Mouse (Mus musculus) liver, embryonic 14.5 days (tissue): ENCODE data around the gene Tmem117. TPM values are rescaled to one million over a fixed set of nuclear protein-coding genes. Genes with fewer than 3 reads are reported as not detected.

ENCODE experiments used
- ATAC-seq: fragments of 200-750 bp; cut with Nextera tagmentation; 2 replicates; pipeline ENCODE4 v1.8.0; 2017; ENCODE audit warnings: moderate number of reproducible peaks, mild to moderate bottlenecking, moderate library complexity; ENCODE audit not compliant: insufficient read depth
- DNase-seq, 3 experiments: peaks; one replicate each; pipeline ENCODE4 v3.0.0-alpha.2; 2012 to 2013; ENCODE audit warnings: low read depth in 3 of 3, low spot score in 3 of 3
- H3K27ac ChIP-seq: fragments of 300-500 bp; sonication (generic); 2 replicates; pipeline ENCODE4 v1.5.1; 2014; ENCODE audit warnings: moderate library complexity, mild to moderate bottlenecking, control low read depth, inconsistent platforms
- H3K27me3 ChIP-seq: fragments of 300-500 bp; sonication (generic); 2 replicates; pipeline ENCODE4 v1.6.1; 2014; ENCODE audit warnings: mild to moderate bottlenecking, low read length, moderate library complexity; ENCODE audit not compliant: control insufficient read depth, insufficient read depth
- H3K36me3 ChIP-seq: fragments of 300-500 bp; sonication (generic); replicated peaks from 2 replicates; pipeline ENCODE4 v1.6.1; 2014; ENCODE audit warnings: low read depth; ENCODE audit not compliant: control insufficient read depth, insufficient read depth
- H3K4me1 ChIP-seq, 2 experiments: fragments of 200-500 bp in 1 of 2; fragments of 300-500 bp in 1 of 2; sonication (generic) in 1 of 2; replicated peaks; 2 replicates each; pipeline ENCODE4 v1.6.1; 2012 to 2014; ENCODE audit warnings: antibody characterized with exemption in 1 of 2, inconsistent platforms in 1 of 2, low read length in 1 of 2; ENCODE audit not compliant: control insufficient read depth in 2 of 2, insufficient read depth in 2 of 2
- H3K4me2 ChIP-seq: fragments of 300-500 bp; sonication (generic); 2 replicates; pipeline ENCODE4 v1.6.1; 2014; ENCODE audit warnings: low read depth, mild to moderate bottlenecking, control low read depth, moderate library complexity
- H3K4me3 ChIP-seq, 2 experiments: fragments of 200-500 bp in 1 of 2; fragments of 300-500 bp in 1 of 2; sonication (generic) in 1 of 2; 2 replicates each; pipeline ENCODE4 v1.5.1; 2012 to 2014; ENCODE audit warnings: low read depth in 2 of 2, low read length in 2 of 2, mild to moderate bottlenecking in 2 of 2, control low read depth in 1 of 2, inconsistent platforms in 1 of 2, moderate library complexity in 1 of 2; ENCODE audit not compliant: insufficient read depth in 1 of 2
- H3K9ac ChIP-seq: fragments of 300-500 bp; sonication (generic); replicated peaks from 2 replicates; pipeline ENCODE4 v1.6.1; 2014; ENCODE audit warnings: mild to moderate bottlenecking, control low read depth, moderate library complexity
- H3K9me3 ChIP-seq: fragments of 300-500 bp; sonication (generic); 2 replicates; pipeline ENCODE4 v1.6.1; 2016; ENCODE audit warnings: low read length, mixed read lengths; ENCODE audit not compliant: control insufficient read depth
- CTCF ChIP-seq: IDR thresholded peaks from 2 replicates; pipeline ENCODE4 v1.5.1; 2016; ENCODE audit warnings: antibody characterized with exemption, low read depth, control low read depth
- EP300 ChIP-seq: IDR thresholded peaks from 2 replicates; pipeline ENCODE4 v1.6.1; 2016; ENCODE audit warnings: antibody characterized with exemption, low read depth
- WGBS: fragments of 180-500 bp; shearing (Covaris S2); extraction: QIAGEN DNeasy Blood & Tissue Kit; methylation state at CpG from one replicate; pipeline ENCODE4 v1.1.7; 2014; ENCODE audit not compliant: insufficient replicate concordance; 5-methylcytosine and 5-hydroxymethylcytosine counted together
- polyA plus RNA-seq, 2 experiments: library from polyadenylated mRNA; depleted of rRNA in 1 of 2; stranded (reverse) in 1 of 2; unstranded in 1 of 2; fragments of >200 nt; fragmentation: Nextera tagmentation in 1 of 2; extraction: Ambion mirVana in 1 of 2; gene quantifications; 2 replicates each; pipeline versions ENCODE4 v1.2.1 to v1.2.3; 2012 to 2014

The Tmem117 gene
- polyA plus RNA-seq, 2 experiments: not detected

DNA sequence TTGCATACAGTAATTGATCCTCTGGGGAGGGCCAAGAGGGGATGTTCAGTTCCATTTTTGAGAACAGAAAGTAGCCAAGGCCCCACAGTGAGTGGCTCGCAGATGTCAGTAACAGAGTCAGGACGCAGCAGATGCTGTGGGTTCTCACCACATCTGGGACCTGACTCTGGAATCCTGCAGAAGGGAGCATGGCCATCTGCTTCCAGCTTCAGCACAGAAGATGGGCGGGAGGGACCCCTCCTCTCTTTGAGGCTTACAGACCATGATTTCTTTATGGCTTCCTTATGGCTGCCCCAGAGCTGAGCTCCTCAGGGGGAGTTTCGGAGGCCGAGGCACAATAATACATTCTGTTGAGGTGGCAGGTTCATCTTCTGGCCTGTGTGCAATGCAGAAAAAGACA, 182.5 kb downstream of the Tmem117 start:
- Histone ChIP-seq H3K27me3 (no peaks in the 10 kb centered on the region), H3K4me2 (no peak overlapping the region), H3K4me1 (no peaks in the 10 kb centered on the region), H3K9me3 (no peaks in the 10 kb centered on the region), H3K36me3 (no peaks in the 10 kb centered on the region), H3K4me3 (no peak overlapping the region), H3K9ac (no peak overlapping the region), H3K27ac (no peak overlapping the region)
- TF ChIP-seq CTCF (no peak), EP300 (no peak)
- 50% methylated on average over 5 of the region's 5 CpGs for WGBS
- ATAC-seq: no peak
- DNase-seq: no peak

DNA sequence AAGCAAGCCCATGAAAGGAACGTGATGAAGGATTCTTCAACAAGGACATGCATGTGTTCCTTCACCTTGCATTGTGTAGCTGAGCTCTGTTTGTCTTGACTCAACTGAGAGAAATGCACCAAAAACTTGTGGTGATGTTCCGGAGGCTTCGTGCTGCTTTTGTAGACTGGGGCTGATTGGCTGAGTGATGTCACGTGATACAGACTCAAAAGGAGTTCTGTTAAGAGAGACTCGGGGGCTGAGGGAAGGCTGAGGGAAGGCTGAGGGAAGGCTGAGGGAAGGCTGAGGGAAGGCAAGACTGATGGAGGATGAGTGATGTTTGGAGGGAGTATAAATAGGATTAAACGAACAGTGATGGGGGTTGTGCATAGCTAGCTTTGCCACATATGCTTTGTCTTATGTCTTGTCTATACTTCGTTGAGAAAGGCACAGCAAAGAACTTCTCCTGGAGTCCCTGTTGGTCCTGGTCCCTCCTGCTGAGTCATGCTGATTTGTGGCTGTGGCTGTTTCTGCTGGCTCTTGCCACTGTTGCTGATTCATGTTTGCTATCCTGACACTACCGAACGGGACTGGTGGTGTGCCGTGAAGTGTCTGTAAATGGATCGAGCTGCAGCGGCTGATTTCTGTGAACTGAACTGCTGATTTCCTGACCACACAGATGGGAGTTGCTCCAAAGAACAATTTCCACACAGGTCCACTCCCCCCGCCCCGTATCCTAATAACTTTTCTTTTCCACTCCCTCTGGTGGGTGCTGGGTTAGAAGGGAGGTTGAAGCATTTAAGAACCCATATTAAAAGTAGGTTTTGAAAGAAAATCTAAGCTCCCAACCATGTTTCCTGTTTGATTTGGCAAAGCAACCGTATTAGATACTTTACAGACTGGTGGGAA, 185.4 kb downstream of the Tmem117 start:
- no peak for DNase-seq
- no peaks in the 10 kb centered on the region for H3K36me3 ChIP-seq
- no peak for ATAC-seq
- no peak overlapping the region for H3K9ac ChIP-seq
- H3K4me1 ChIP-seq: no peaks in the 10 kb centered on the region
- H3K9me3 ChIP-seq: no peaks in the 10 kb centered on the region
- WGBS: 70% methylated on average over 15 of the region's 15 CpGs
- H3K27me3 ChIP-seq: no peaks in the 10 kb centered on the region
- H3K27ac ChIP-seq: no peak overlapping the region
- no peak for TF ChIP-seq EP300
- no peak for TF ChIP-seq CTCF
- H3K4me2 ChIP-seq: no peak overlapping the region
- H3K4me3 ChIP-seq: no peak overlapping the region

DNA sequence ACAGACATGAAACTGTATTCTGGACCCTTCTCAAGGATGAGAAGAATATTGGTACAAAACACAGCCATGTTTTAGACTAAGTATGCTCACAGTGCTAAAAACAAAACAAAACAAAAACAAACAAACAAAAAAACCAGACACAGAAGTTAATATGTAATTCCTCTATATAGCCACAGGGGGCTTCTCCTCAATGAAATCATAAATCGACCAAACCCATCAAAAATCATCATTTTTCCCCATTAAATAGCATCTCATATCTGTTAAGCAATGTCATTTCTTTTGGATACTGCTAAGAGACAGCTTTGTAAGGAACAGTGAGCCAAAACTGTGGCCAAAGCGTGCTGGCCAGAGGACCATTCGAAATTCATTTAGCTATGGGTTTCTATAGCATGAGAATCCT, 206.6 kb downstream of the Tmem117 start:
- Histone ChIP-seq H3K27ac (no peak overlapping the region), H3K9ac (no peak overlapping the region), H3K9me3 (no peaks in the 10 kb centered on the region), H3K4me3 (no peak overlapping the region), H3K27me3 (no peaks in the 10 kb centered on the region), H3K4me1 (no peaks in the 10 kb centered on the region), H3K4me2 (no peak overlapping the region), H3K36me3 (no peaks in the 10 kb centered on the region)
- 55% methylated on average over 3 of the region's 3 CpGs for WGBS
- DNase-seq (no peak), ATAC-seq (no peak)
- TF ChIP-seq CTCF (no peak), EP300 (no peak)

DNA sequence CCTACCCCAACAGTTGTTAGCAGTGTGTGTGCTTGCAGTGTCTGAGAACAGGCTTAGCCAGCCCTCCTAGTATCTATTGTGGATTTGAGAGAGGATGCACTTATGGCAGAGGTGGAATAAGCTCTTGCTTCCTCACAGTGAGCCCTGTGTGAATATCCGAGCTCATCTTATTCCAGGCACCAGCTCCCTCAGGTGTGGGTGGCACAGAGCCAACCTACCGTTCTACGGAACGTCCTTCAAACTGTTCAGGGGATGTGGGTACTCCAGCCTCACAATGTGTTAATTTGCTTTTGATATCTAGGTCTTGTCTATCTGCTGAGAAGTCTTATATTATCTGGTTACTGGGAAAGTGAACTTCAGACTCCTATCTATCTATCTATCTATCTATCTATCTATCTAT, 209.6 kb downstream of the Tmem117 start:
- H3K36me3 ChIP-seq: no peaks in the 10 kb centered on the region
- H3K4me3 ChIP-seq: no peak overlapping the region
- no peak overlapping the region for H3K27ac ChIP-seq
- H3K4me1 ChIP-seq: no peaks in the 10 kb centered on the region
- H3K27me3 ChIP-seq: no peaks in the 10 kb centered on the region
- no peaks in the 10 kb centered on the region for H3K9me3 ChIP-seq
- WGBS: 66% methylated on average over 4 of the region's 4 CpGs
- H3K9ac ChIP-seq: no peak overlapping the region
- ATAC-seq: no peak
- H3K4me2 ChIP-seq: no peak overlapping the region
- DNase-seq: no peak
- TF ChIP-seq EP300 (no peak), CTCF (no peak)

DNA sequence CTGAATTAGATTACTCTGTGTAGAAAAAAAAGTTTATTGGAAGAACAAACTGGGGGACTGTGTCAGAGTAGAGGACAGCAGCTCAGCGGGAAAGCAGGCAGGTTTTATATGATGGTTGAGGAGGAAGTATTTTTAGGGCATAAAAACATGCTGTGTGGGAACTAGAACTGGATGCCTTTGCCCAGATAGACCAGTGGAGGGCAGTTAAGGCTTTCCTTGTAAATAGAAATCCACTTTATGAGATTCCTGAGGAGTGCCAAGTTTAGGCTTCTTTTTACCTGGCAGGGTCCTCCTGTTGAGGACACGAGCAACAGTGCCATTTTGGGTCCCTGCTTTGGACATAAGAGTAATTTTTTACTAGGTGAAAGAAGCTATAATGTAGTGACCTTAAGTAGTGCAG, 218.5 kb downstream of the Tmem117 start:
- H3K9me3 ChIP-seq: no peaks in the 10 kb centered on the region
- no peak for TF ChIP-seq CTCF
- no peak for TF ChIP-seq EP300
- H3K4me3 ChIP-seq: no peak overlapping the region
- 39% methylated on average over 2 of the region's 2 CpGs for WGBS
- H3K4me1 ChIP-seq: no peaks in the 10 kb centered on the region
- H3K27me3 ChIP-seq: no peaks in the 10 kb centered on the region
- no peak overlapping the region for H3K9ac ChIP-seq
- no peaks in the 10 kb centered on the region for H3K36me3 ChIP-seq
- no peak for ATAC-seq
- H3K27ac ChIP-seq: no peak overlapping the region
- H3K4me2 ChIP-seq: no peak overlapping the region
- DNase-seq: no peak
